Mouse (Mus musculus) hindbrain, embryonic 14.5 days (tissue): ENCODE results near the gene E2f6. TPM values are rescaled to one million over a fixed set of nuclear protein-coding genes. Genes with fewer than 3 reads are reported as not detected.

ENCODE experiments used
- ATAC-seq: fragments of 200-750 bp; cut with Nextera tagmentation; 2 replicates; pipeline ENCODE4 v1.8.0; 2017; ENCODE audit warnings: moderate number of reproducible peaks, mild to moderate bottlenecking, moderate TSS enrichment, moderate library complexity; ENCODE audit not compliant: low FRiP score
- DNase-seq: peaks from one replicate; pipeline ENCODE4 v3.0.0-alpha.2; 2015; ENCODE audit warnings: low spot score
- H3K27ac ChIP-seq: fragments of 300-500 bp; sonication (generic); 2 replicates; pipeline ENCODE4 v1.5.1; 2014; ENCODE audit warnings: mild to moderate bottlenecking, moderate library complexity
- H3K27me3 ChIP-seq: fragments of 300-500 bp; sonication (generic); 2 replicates; pipeline ENCODE4 v1.6.1; 2014; ENCODE audit warnings: mild to moderate bottlenecking, low read length, mixed read lengths; ENCODE audit not compliant: control insufficient read depth, insufficient read depth
- H3K36me3 ChIP-seq: fragments of 300-500 bp; sonication (generic); replicated peaks from 2 replicates; pipeline ENCODE4 v1.6.1; 2014; ENCODE audit not compliant: control insufficient read depth, insufficient read depth
- H3K4me1 ChIP-seq: fragments of 300-500 bp; sonication (generic); replicated peaks from 2 replicates; pipeline ENCODE4 v1.6.1; 2014; ENCODE audit warnings: antibody characterized with exemption, low read length, mixed read lengths; ENCODE audit not compliant: control insufficient read depth, insufficient read depth
- H3K4me2 ChIP-seq: fragments of 300-500 bp; sonication (generic); replicated peaks from 2 replicates; pipeline ENCODE4 v1.6.1; 2014; ENCODE audit warnings: mild to moderate bottlenecking, moderate library complexity
- H3K4me3 ChIP-seq: fragments of 300-500 bp; sonication (generic); replicated peaks from 2 replicates; pipeline ENCODE4 v1.5.1; 2014; ENCODE audit warnings: mild to moderate bottlenecking, low read length
- H3K9ac ChIP-seq: fragments of 300-500 bp; sonication (generic); 2 replicates; pipeline ENCODE4 v1.6.1; 2014
- H3K9me3 ChIP-seq: fragments of 300-500 bp; sonication (generic); 2 replicates; pipeline ENCODE4 v1.6.1; 2016; ENCODE audit warnings: low read length; ENCODE audit not compliant: control insufficient read depth
- WGBS: fragments of 180-500 bp; shearing (Covaris S2); extraction: QIAGEN DNeasy Blood & Tissue Kit; methylation state at CpG from one replicate; pipeline ENCODE4 v1.1.7; 2014; 5-methylcytosine and 5-hydroxymethylcytosine counted together
- polyA plus RNA-seq: library from polyadenylated mRNA; unstranded; fragments of >200 nt; fragmentation: Nextera tagmentation; extraction: Ambion mirVana; gene quantifications from 2 replicates; pipeline ENCODE4 v1.2.1, GENCODE M21; 2014

E2f6 gene
- polyA plus RNA-seq, 1 experiment from 2014 or later: 32.5 TPM

- Histone ChIP-seq H3K9ac (no peak overlapping the region), H3K36me3 (no peaks in the 10 kb centered on the region), H3K4me3 (no peak overlapping the region), H3K4me1 (no peaks in the 10 kb centered on the region), H3K27me3 (no peaks in the 10 kb centered on the region), H3K4me2 (no peak overlapping the region), H3K9me3 (no peaks in the 10 kb centered on the region), H3K27ac (no peak overlapping the region)
- ATAC-seq: no peak
- DNase-seq: no peak
- WGBS: 65% methylated on average over 5 of the region's 5 CpGs
Observed at GRCm38 (mm10) chr12:16778523-16778922, 32.2 kb upstream of the E2f6 start.

GRCm38 (mm10) chr12:16779165-16779564, 31.6 kb upstream of the E2f6 start:
- Histone ChIP-seq H3K4me2 (no peak overlapping the region), H3K9ac (no peak overlapping the region), H3K36me3 (no peaks in the 10 kb centered on the region), H3K27me3 (no peaks in the 10 kb centered on the region), H3K9me3 (no peaks in the 10 kb centered on the region), H3K4me1 (no peaks in the 10 kb centered on the region), H3K27ac (no peak overlapping the region), H3K4me3 (no peak overlapping the region)
- DNase-seq (no peak), ATAC-seq (no peak)
- 75% methylated on average over 2 of the region's 2 CpGs for WGBS

GRCm38 (mm10) chr12:16780320-16780719, 30.4 kb upstream of the E2f6 start:
- WGBS: 69% methylated on average over 3 of the region's 3 CpGs
- H3K4me1 ChIP-seq: no peaks in the 10 kb centered on the region
- DNase-seq (no peak), ATAC-seq (no peak)
- no peaks in the 10 kb centered on the region for H3K9me3 ChIP-seq
- no peak overlapping the region for H3K9ac ChIP-seq
- H3K27ac ChIP-seq: no peak overlapping the region
- no peak overlapping the region for H3K4me2 ChIP-seq
- no peaks in the 10 kb centered on the region for H3K27me3 ChIP-seq
- no peaks in the 10 kb centered on the region for H3K36me3 ChIP-seq
- H3K4me3 ChIP-seq: no peak overlapping the region

- no peak overlapping the region for H3K4me3 ChIP-seq
- H3K36me3 ChIP-seq: no peaks in the 10 kb centered on the region
- 86% methylated on average over 14 of the region's 14 CpGs for WGBS
- DNase-seq: no peak
- no peaks in the 10 kb centered on the region for H3K4me1 ChIP-seq
- no peak overlapping the region for H3K4me2 ChIP-seq
- H3K27ac ChIP-seq: no peak overlapping the region
- H3K27me3 ChIP-seq: no peaks in the 10 kb centered on the region
- no peaks in the 10 kb centered on the region for H3K9me3 ChIP-seq
- no peak overlapping the region for H3K9ac ChIP-seq
- no peak for ATAC-seq
Observed at GRCm38 (mm10) chr12:16781034-16781746, 29.6 kb upstream of the E2f6 start.

GRCm38 (mm10) chr12:16788600-16788999, 22.2 kb upstream of the E2f6 start:
- 42% methylated on average over 2 of the region's 2 CpGs for WGBS
- Histone ChIP-seq H3K4me2 (no peak overlapping the region), H3K9ac (no peak overlapping the region), H3K4me1 (no peaks in the 10 kb centered on the region), H3K4me3 (no peak overlapping the region), H3K27ac (no peak overlapping the region), H3K27me3 (no peaks in the 10 kb centered on the region), H3K36me3 (no peaks in the 10 kb centered on the region), H3K9me3 (no peaks in the 10 kb centered on the region)
- ATAC-seq (no peak), DNase-seq (no peak)

GRCm38 (mm10) chr12:16789199-16789598, 21.6 kb upstream of the E2f6 start:
- no peak overlapping the region for H3K4me2 ChIP-seq
- H3K27ac ChIP-seq: no peak overlapping the region
- ATAC-seq (no peak), DNase-seq (no peak)
- no peaks in the 10 kb centered on the region for H3K4me1 ChIP-seq
- no peak overlapping the region for H3K9ac ChIP-seq
- WGBS: 7% methylated on average over 1 of the region's 1 CpGs
- H3K27me3 ChIP-seq: no peaks in the 10 kb centered on the region
- H3K36me3 ChIP-seq: no peaks in the 10 kb centered on the region
- no peaks in the 10 kb centered on the region for H3K9me3 ChIP-seq
- H3K4me3 ChIP-seq: no peak overlapping the region

GRCm38 (mm10) chr12:16789756-16790155, 21.0 kb upstream of the E2f6 start:
- no peaks in the 10 kb centered on the region for H3K27me3 ChIP-seq
- no peak overlapping the region for H3K4me2 ChIP-seq
- no peak for DNase-seq
- H3K9me3 ChIP-seq: no peaks in the 10 kb centered on the region
- no peaks in the 10 kb centered on the region for H3K4me1 ChIP-seq
- no peak for ATAC-seq
- 6% methylated on average over 4 of the region's 4 CpGs for WGBS
- no peak overlapping the region for H3K27ac ChIP-seq
- no peak overlapping the region for H3K4me3 ChIP-seq
- H3K36me3 ChIP-seq: no peaks in the 10 kb centered on the region
- H3K9ac ChIP-seq: no peak overlapping the region

- DNase-seq (no peak), ATAC-seq (no peak)
- H3K4me1 ChIP-seq: no peaks in the 10 kb centered on the region
- H3K27me3 ChIP-seq: no peaks in the 10 kb centered on the region
- H3K4me2 ChIP-seq: no peak overlapping the region
- H3K9ac ChIP-seq: no peak overlapping the region
- no peaks in the 10 kb centered on the region for H3K36me3 ChIP-seq
- H3K27ac ChIP-seq: no peak overlapping the region
- WGBS: 31% methylated on average over 4 of the region's 4 CpGs
- H3K4me3 ChIP-seq: no peak overlapping the region
- H3K9me3 ChIP-seq: no peaks in the 10 kb centered on the region
Observed at GRCm38 (mm10) chr12:16790456-16790855, 20.3 kb upstream of the E2f6 start.

- no peak overlapping the region for H3K27ac ChIP-seq
- no peak for ATAC-seq
- H3K9me3 ChIP-seq: no peaks in the 10 kb centered on the region
- H3K27me3 ChIP-seq: no peaks in the 10 kb centered on the region
- no peak overlapping the region for H3K9ac ChIP-seq
- H3K36me3 ChIP-seq: no peaks in the 10 kb centered on the region
- no peak overlapping the region for H3K4me2 ChIP-seq
- WGBS: 86% methylated on average over 4 of the region's 4 CpGs
- H3K4me1 ChIP-seq: no peaks in the 10 kb centered on the region
- no peak for DNase-seq
- no peak overlapping the region for H3K4me3 ChIP-seq
Observed at GRCm38 (mm10) chr12:16793371-16793770, 17.4 kb upstream of the E2f6 start.

- no peak overlapping the region for H3K4me2 ChIP-seq
- H3K9me3 ChIP-seq: no peaks in the 10 kb centered on the region
- no peak for ATAC-seq
- WGBS: 94% methylated on average over 3 of the region's 3 CpGs
- no peak overlapping the region for H3K27ac ChIP-seq
- no peaks in the 10 kb centered on the region for H3K27me3 ChIP-seq
- no peak overlapping the region for H3K9ac ChIP-seq
- no peaks in the 10 kb centered on the region for H3K36me3 ChIP-seq
- no peak overlapping the region for H3K4me3 ChIP-seq
- H3K4me1 ChIP-seq: peaks cover 4% of the 10 kb centered on the region
- DNase-seq: no peak
Observed at GRCm38 (mm10) chr12:16795781-16796180, 15.0 kb upstream of the E2f6 start.
